Mouse (Mus musculus): ENCODE results near the gene Gcgr.

- TF ChIP-seq CTCF (IDR thresholded peaks at IDR 0.05; ENCODE audit: control insufficient read depth, insufficient read depth, insufficient replicate concordance, low read depth, low read length) (no peak), POLR2A (IDR thresholded peaks at IDR 0.05; ENCODE audit: control insufficient read depth, low read depth, low read length) (no peak)
Measured at GRCm38 (mm10) chr11:120562949-120563348, 32.5 kb downstream of the Gcgr start.
